Mouse (Mus musculus): ENCODE results near the gene Gas2l3. TPM values are rescaled to one million over a fixed set of nuclear protein-coding genes. Genes with fewer than 3 reads are reported as not detected.

Gas2l3 gene
- total RNA-seq, 2 experiments from 2014 or later: 3.0 to 11.2 TPM

- DNase-seq: no peak
- intact Hi-C loops (cut with DNase I; ENCODE audit: low total_unique reads): no loop called here
Measured at GRCm38 (mm10) chr10:89453068-89453641, 9.4 kb upstream of the Gas2l3 start.

- intact Hi-C loops (cut with DNase I; ENCODE audit: low total_unique reads): no loop called here
- DNase-seq: peak; percentile 12
Measured at GRCm38 (mm10) chr10:89450411-89450810, 6.6 kb upstream of the Gas2l3 start.

GRCm38 (mm10) chr10:89444381-89444780, 614 bp upstream of the Gas2l3 start:
- intact Hi-C loops (cut with DNase I; ENCODE audit: low total_unique reads): no loop called here
- DNase-seq: no peak

GRCm38 (mm10) chr10:89443115-89443622, 598 bp downstream of the Gas2l3 start:
- intact Hi-C loops (cut with DNase I; ENCODE audit: low total_unique reads): no loop called here
- peak; percentile 30 for DNase-seq

GRCm38 (mm10) chr10:89442640-89443039, 1.1 kb downstream of the Gas2l3 start:
- intact Hi-C loops (cut with DNase I; ENCODE audit: low total_unique reads): no loop called here
- DNase-seq: no peak

GRCm38 (mm10) chr10:89441961-89442360, 1.8 kb downstream of the Gas2l3 start:
- intact Hi-C loops (cut with DNase I; ENCODE audit: low total_unique reads): no loop called here
- DNase-seq: no peak

- no peak for DNase-seq
- intact Hi-C loops (cut with DNase I; ENCODE audit: low total_unique reads): no loop called here
Measured at GRCm38 (mm10) chr10:89439380-89439779, 4.4 kb downstream of the Gas2l3 start.

GRCm38 (mm10) chr10:89437996-89438395, 5.8 kb downstream of the Gas2l3 start:
- peak; percentile 16 for DNase-seq
- intact Hi-C loops (cut with DNase I; ENCODE audit: low total_unique reads): no loop called here

GRCm38 (mm10) chr10:89437472-89437871, 6.3 kb downstream of the Gas2l3 start:
- intact Hi-C loops (cut with DNase I; ENCODE audit: low total_unique reads): no loop called here
- DNase-seq: no peak

- no peak for DNase-seq
- intact Hi-C loops (cut with DNase I; ENCODE audit: low total_unique reads): no loop called here
Measured at GRCm38 (mm10) chr10:89435920-89436319, 7.8 kb downstream of the Gas2l3 start.

GRCm38 (mm10) chr10:89435413-89435812, 8.4 kb downstream of the Gas2l3 start:
- no peak for DNase-seq
- intact Hi-C loops (cut with DNase I; ENCODE audit: low total_unique reads): no loop called here

GRCm38 (mm10) chr10:89434509-89435210, 9.1 kb downstream of the Gas2l3 start:
- intact Hi-C loops (cut with DNase I; ENCODE audit: low total_unique reads): no loop called here

GRCm38 (mm10) chr10:89432743-89433142, 11.0 kb downstream of the Gas2l3 start:
- DNase-seq: no peak
- intact Hi-C loops (cut with DNase I; ENCODE audit: low total_unique reads): no loop called here

More at GRCm38 (mm10) chr10:89434509-89435210, 9.1 kb downstream of the Gas2l3 start:
- no peak for DNase-seq

- intact Hi-C loops (cut with DNase I; ENCODE audit: low total_unique reads): no loop called here
- DNase-seq: no peak
Measured at GRCm38 (mm10) chr10:89430751-89431150, 13.0 kb downstream of the Gas2l3 start.

- DNase-seq: no peak
- intact Hi-C loops (cut with DNase I; ENCODE audit: low total_unique reads): no loop called here
Measured at GRCm38 (mm10) chr10:89424800-89425393, 18.9 kb downstream of the Gas2l3 start.

- no peak for DNase-seq
- intact Hi-C loops (cut with DNase I; ENCODE audit: low total_unique reads): no loop called here
Measured at GRCm38 (mm10) chr10:89424217-89424616, 19.6 kb downstream of the Gas2l3 start.

GRCm38 (mm10) chr10:89423164-89423778, 20.5 kb downstream of the Gas2l3 start:
- DNase-seq: no peak
- intact Hi-C loops (cut with DNase I; ENCODE audit: low total_unique reads): no loop called here

GRCm38 (mm10) chr10:89422504-89423158, 21.1 kb downstream of the Gas2l3 start:
- DNase-seq: no peak
- intact Hi-C loops (cut with DNase I; ENCODE audit: low total_unique reads): no loop called here

GRCm38 (mm10) chr10:89417966-89418365, 25.8 kb downstream of the Gas2l3 start:
- no peak for DNase-seq
- intact Hi-C loops (cut with DNase I; ENCODE audit: low total_unique reads): no loop called here

- intact Hi-C loops (cut with DNase I; ENCODE audit: low total_unique reads): no loop called here
- DNase-seq: no peak
Measured at GRCm38 (mm10) chr10:89415478-89415877, 28.3 kb downstream of the Gas2l3 start.
